Mouse (Mus musculus): ENCODE data around the gene Tgm5.
"Not testable (repeated sequence)": the region's sequence is repeated elsewhere in the genome, so short reads cannot be mapped to it uniquely, and the experiment has no call there.

The Tgm5 gene

DNA sequence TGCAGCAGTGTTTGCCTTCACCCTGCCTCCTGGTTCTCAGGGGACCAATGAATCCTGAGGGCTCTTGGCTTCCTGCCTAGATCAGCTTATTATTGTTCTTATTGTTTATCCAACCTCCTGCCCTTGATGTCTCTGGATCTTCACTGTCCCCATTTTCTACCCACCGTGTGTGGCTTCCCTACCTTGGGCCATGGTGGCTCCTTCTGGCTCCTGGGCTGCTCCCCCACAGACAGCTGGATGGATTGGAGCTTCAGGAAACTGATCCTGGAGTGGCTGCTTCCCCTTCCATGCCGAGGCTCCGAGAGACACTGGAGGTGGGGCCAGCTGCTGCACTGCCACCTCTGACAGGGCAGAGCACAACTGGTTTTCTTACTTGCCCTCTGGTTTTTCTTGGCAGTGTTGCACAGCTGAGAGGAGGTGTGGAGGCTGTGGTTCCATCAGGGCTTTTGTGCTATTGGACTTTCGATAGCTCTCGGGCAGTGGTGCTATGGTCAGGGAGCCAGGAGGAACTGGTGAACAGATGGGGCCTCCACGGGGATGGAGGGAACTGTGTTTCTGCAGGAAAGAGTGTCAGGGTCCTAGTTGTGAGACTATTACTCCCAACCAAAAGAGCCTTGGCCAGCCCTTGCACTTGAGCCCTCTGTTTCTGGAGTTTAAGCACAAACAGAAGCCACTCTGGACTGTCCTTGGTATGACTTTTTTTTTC, at the start of gene Tgm5:
Gene Tgm5, minus strand, starts transcription at position 362 of the 706 bp plus-strand sequence.
- DNase-seq (ENCODE audit: low spot score in 2 of 2) = no peak

DNA sequence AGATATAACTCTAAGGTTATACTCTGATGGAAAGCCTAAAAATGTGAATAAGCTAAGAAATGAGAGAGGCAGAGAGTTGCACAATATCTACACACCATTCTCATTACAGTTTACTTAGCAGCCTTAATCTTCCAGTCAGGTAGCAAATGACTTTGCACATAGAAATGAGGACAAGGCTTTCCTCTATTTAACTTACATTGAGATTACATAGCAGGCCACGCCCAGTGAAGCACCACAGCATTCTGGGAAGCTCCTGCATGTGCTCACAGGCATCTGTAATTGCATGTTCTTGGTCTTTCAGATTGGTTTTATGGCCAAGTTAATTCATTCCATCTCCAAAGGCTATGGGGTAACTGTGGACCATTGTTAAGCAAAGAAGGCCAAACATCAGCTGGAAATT, 47.2 kb upstream of the Tgm5 start:
- no peak for DNase-seq (ENCODE audit: low spot score in 2 of 2)

DNA sequence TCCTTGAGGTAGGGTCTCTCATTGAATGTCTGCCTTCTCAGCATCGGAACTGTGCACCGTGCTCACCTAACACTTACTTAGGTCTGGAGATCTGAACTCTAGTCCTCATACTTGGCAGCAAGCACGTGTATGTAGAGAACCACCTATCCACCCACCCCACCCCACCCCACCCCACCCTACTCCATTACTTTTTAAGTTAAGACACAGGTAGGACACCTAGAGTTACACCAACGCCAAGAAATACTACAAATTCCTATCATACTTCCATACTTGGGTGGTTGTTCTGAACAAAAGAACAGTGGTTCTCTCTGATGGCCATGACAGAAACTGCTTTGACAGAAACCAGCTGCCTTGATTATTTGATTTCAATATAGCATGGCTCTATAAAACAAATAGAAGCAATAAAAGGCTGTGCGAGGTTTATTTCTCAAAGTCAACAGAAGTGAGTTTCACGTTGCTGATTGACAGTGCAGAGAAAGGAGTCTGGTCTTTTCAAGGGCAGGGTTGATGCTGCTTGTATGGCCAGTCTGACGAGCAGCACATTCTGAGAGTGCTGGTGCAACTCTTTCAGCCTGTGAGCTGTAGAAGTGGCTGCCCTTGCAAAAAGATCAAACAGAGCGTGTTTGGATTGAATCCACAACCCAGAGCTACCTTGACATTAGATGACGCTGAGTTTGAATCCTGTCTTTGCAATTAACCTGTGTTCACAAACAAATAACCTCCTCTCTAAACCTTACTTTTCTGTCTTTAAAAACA, 43.4 kb upstream of the Tgm5 start:
- no peak for DNase-seq (ENCODE audit: low spot score in 2 of 2)

- no peak for DNase-seq (ENCODE audit: low spot score in 2 of 2)
Measured at GRCm38 (mm10) chr2:121127536-121127935, 41.9 kb upstream of the Tgm5 start.

GRCm38 (mm10) chr2:121126302-121126701, 40.7 kb upstream of the Tgm5 start:
- not testable (repeated sequence) for DNase-seq (ENCODE audit: low spot score in 2 of 2)

DNA sequence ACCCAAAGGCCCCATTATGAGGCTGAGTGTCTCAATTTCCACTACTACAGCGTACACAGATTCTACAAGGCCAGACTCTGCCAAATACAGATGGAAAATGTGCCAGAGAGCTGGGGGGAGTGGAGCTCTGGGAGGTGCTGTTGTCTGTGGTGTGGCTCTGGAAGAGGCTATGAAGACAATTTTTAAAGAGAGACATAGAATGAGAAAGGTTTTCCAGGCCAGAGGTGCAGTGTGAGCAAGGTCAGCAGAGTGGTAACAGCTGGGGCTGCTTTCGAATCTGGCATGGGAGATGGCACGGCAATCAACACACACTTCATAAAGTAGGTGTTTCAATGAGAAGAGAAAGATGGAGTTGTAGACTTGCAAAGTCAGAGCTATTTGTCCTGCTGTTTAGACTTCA, 33.6 kb upstream of the Tgm5 start:
- no peak for DNase-seq (ENCODE audit: low spot score in 2 of 2)

DNA sequence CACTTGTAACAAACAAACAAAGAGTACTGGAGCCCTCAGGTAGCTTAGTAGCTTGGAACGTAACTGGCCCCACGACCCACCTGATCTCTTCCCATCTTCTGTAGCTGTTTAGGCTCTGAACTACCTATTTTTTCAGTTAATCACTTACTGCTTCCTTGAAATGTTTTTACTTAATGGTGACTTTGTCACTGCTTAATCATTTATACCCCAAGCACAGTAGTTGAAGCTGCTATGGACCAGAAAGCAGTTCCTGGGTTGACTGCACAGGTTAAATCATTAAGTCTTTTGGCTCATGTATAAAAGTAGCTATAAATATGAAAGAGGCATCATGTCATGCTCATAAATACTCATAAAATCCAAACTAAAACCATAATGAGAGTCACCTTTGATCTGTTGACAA, 29.8 kb upstream of the Tgm5 start:
- DNase-seq (ENCODE audit: low spot score in 2 of 2) = no peak

GRCm38 (mm10) chr2:121109695-121110094, 24.1 kb upstream of the Tgm5 start, which contains the start of gene Tgm7:
Tgm7 (minus strand) TSS chr2:121109795.
- no peak for DNase-seq (ENCODE audit: low spot score in 2 of 2)

DNA sequence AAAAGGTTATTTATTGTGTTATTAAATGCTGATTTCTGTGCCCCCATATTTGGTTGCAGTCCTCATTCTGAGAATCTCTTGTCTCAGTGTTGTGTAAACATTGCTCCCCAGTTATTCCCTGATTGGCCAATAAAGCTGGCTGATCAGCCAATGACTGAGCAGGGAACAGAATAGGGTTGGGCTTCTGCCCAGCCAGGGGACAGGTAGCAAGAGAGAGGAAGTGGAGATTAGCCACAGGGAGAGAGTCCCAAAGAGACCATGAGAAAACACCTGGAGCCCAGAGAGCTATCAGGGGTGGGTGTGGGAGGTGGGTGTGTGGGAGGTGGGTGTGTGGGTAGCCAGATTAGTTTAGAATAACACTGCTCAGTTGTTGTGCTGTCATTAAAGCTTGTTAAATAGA, 20.3 kb upstream of the Tgm5 start:
- no peak for DNase-seq (ENCODE audit: low spot score in 2 of 2)

DNA sequence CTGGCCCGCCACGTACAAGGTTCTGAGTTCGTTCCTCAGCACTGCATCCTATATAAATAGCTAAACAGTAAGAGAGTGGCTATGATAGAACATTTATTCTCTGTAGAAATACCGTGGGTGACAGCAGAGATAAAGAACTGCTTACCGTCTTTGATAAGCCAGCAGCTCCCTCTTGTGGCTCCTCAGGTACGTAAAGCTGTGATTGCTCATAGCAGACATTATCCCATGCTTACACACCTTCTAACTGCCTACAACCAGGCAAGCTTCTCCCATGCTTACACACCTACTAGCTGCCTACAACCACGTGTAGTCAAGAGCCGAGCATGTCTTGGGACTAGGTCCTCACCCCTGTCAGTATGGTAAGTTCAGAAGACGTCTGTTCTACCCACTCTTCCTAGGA, 16.4 kb upstream of the Tgm5 start:
- peak; percentile 11 to 79 for DNase-seq (ENCODE audit: low spot score in 2 of 2)

DNA sequence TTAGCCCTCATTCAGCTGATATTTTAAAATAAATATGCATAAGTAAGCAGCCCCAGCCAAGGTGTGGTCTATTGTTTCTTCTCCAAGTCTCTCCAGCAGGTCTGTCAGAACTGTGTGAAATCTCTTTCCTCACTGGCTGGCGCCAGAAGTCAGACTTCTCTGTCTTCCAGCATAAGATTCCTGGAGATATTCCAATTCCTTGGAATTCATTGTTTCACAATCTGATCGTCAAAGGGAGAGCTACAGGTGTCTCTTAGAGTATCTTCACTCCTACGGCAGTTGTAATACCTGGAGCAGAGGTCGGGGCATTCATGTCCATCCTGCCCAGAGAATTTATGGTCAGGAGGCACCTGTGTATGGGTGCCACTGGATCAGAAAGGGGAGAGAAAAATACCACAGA, 4.1 kb upstream of the Tgm5 start:
- DNase-seq (ENCODE audit: low spot score in 2 of 2) = no peak

DNA sequence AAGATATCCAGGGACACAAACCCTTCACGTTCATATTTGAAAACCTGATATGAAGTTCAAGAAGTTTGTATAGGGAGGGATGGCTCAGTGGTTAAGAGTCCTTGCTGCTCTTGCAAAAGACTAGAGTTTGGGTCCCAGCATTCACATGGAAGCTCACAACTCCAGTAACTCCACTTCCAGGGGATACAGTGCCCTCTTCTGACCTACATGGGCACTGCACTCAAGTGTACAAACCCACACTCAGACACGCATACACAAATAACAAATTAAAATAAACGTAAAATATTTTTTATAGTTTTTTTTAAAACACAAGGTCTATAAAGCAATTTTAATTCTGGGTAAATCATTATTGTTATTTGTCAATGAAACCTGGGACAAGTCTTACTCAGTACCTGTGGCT, 2.9 kb upstream of the Tgm5 start:
- DNase-seq (ENCODE audit: low spot score in 2 of 2) = no peak

- DNase-seq (ENCODE audit: low spot score in 2 of 2) = no peak
Measured at GRCm38 (mm10) chr2:121082626-121083025, 3.0 kb downstream of the Tgm5 start.

GRCm38 (mm10) chr2:121074747-121075146, 10.9 kb downstream of the Tgm5 start:
- no peak for DNase-seq (ENCODE audit: low spot score in 2 of 2)

DNA sequence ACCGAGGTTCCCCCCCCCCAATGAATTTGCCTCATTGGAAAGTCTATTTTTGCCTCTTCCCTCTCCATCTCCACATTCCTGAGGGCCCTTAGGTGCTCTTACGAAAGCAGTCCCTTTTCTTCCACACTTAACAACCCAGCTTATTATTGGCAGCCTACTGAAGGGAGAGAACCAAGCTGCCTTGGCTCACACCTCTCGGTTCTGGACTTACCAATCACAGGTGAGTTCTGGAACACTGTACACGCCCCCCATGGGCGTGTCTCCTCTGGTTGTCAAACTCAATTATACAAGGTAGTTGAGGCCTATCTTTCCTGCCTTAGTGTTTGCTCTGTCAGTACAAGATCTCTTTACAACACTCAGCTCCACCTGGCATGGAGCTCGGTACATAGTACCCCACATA, 13.8 kb downstream of the Tgm5 start:
- no peak for DNase-seq (ENCODE audit: low spot score in 2 of 2)

DNA sequence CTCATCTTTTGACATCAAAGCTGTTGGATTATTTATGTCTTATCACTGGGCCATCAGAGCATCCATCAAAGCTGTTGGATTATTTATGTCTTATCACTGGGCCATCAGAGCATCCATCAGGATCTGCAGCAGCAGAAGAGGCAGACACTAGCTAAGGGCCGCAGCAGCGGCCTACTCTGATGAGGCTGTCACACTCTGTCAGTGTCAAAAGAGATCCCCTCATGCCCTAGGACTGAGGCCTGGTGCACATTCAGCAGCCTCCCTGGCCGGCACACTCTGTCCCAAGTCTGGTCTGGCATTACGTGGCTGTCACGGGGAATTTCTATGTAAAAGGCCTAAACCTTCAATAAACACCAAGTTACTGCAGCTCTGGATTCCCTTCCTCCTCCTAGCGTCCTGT, 16.1 kb downstream of the Tgm5 start:
- DNase-seq (ENCODE audit: low spot score in 2 of 2) = no peak

DNA sequence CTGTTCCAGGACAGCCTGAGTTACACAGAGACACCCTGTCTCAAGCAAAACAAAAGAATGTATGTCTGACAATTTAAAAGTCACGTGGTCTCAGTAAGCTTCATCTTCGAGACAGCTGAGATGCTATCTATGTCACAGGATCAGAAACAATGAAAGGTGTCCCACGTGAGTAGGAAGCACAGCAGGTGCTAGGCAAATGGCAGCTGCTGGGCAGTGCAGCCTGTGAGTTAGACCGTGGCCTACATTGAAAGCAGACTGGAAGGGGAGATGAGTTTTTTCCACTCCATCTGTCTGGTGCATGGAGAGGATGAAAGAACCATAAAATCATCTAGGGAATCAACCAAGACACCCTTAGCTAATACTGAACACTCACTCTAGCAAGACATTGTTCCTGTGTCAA, 18.5 kb downstream of the Tgm5 start:
- no peak for DNase-seq (ENCODE audit: low spot score in 2 of 2)

DNA sequence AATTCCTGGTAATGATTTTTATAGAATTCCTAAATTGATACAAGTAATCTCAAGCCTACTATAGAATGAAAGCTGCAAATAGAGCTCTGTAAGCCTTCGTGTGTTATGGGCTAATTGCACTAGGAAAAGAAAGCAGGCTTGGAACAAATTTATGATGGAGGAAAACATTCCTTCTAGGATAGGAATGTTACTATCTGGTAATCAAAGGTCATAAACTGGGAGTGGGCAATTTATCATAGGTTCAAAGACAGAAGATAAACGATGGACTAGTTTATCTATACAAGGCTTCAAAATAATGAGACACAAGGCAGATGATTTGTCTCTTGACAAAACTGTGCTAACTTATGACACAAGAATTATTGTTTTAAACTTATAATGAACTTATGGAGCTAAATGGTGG, 24.3 kb downstream of the Tgm5 start:
- DNase-seq (ENCODE audit: low spot score in 2 of 2) = no peak

- no peak for DNase-seq (ENCODE audit: low spot score in 2 of 2)
Measured at GRCm38 (mm10) chr2:121057997-121058396, 27.6 kb downstream of the Tgm5 start.

GRCm38 (mm10) chr2:121055915-121056314, 29.7 kb downstream of the Tgm5 start:
- DNase-seq (ENCODE audit: low spot score in 2 of 2) = no peak

DNA sequence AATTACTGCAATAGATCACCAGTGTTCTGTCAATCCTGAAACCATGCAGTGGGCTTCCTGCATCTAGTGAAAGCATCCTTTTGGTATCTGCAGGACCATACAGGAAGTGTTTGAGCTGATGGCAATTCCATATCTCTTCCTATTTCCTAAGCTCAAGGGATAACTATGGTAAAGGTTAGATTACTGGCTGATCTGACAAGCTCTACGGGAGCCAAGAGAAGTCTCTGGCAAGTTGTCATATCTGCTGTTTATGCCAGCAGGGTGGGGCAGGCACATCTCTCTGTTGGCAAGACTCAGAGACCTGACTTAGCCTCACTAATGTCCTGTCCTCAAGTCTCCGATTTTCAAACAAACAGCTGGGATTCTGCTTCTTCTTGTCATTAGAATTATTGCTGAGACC, 31.6 kb downstream of the Tgm5 start:
- no peak for DNase-seq (ENCODE audit: low spot score in 2 of 2)

GRCm38 (mm10) chr2:121052176-121052575, 33.5 kb downstream of the Tgm5 start:
- no peak for DNase-seq (ENCODE audit: low spot score in 2 of 2)

GRCm38 (mm10) chr2:121045653-121046052, 40.0 kb downstream of the Tgm5 start:
- no peak for DNase-seq (ENCODE audit: low spot score in 2 of 2)

Data from left cerebral cortex, adult 9 months (tissue).